Mouse (Mus musculus) kidney, adult 9 months (tissue): ENCODE measurements at regions not wholly inside any gene's neighbourhood (a gene's known extent, or its start where the extent isn't known, plus 50 kb on each side); places are given as distances from the start of the nearest gene placed in this dataset.

Experiments used
- DNase-seq: peaks from one replicate; pipeline ENCODE4 v3.0.0; 2022

DNA sequence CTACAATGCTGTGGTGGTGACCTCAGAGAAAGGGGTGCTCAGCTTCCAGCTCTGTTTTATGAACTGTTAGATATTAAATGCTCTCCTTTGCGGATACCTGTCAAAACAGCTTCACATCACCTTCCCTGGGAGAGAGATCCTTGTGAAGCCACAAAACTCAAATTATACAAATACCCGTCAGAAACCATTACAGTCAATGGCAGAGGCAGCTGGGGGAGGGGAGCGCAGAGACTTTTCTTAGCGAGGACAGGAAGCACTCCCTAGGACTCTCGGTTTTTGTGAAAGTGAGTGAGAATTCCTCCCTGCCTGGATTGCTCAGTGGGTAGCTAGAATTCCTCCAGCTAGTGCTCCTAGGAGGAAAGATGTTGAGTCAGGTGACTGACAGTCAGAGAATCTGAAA, 161.0 kb downstream of the Bmp7 start:
- DNase-seq: no peak

GRCm38 (mm10) chr2:172782686-172783085, 157.4 kb downstream of the Bmp7 start:
- no peak for DNase-seq

DNA sequence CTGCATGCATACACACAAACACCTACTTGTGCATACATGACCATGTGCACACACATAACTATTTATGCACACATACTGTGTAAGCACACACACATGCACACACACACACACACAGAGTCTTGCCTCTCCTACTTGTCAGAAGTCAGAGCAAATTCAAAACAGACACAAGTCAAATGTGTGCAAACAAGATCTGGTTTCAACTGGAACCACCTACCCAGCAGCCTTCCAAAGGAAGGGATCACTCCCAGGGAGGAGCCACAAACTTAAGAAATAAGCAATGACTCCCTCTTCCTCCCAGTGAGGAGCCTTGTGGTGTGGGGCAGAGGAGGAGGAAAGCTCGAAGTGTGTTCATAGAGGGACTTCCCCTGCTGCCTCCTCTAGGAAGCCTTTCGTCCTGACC, 153.8 kb downstream of the Bmp7 start:
- no peak for DNase-seq

- no peak for DNase-seq
Observed at GRCm38 (mm10) chr2:172787203-172787944, 152.7 kb downstream of the Bmp7 start.

DNA sequence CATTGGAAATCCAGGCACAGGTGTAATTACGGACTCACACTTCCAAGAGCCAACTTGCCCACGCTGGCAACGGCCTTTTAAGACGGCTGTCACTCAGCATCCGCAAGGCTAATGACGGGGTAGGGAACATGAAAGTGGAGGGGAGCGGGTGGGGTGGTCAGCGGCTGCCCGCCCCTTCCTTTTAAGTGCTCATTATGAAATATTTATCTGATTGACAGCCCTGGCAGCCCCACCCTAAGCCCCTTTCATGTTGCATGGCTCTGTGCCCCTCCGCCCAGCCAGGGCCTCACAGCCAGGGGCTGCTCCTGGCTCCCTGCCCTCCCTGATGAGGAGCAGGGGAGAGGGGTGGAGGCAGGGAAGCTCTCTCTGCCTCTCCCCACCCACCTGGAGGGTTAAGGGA, 150.9 kb downstream of the Bmp7 start:
- DNase-seq: no peak

DNA sequence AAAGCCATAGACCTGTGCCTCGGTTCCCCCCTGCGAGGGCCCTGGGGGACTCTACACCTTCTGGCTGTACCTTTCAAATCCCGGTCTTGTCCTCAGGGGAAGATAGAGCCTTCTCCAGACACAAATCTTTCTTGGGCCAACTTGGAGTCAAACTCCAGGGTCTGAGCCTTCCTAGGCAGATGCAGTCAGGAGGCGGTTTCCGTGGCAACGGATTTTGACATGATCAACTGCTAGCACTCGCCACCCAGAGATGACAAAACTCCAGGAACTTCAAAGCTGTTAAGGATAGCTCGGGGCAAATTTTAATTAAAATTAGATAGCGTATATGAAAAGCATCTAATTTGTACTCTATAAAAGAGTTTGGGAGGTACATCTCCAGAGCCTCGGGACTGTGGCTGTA, 147.6 kb downstream of the Bmp7 start:
- no peak for DNase-seq

DNA sequence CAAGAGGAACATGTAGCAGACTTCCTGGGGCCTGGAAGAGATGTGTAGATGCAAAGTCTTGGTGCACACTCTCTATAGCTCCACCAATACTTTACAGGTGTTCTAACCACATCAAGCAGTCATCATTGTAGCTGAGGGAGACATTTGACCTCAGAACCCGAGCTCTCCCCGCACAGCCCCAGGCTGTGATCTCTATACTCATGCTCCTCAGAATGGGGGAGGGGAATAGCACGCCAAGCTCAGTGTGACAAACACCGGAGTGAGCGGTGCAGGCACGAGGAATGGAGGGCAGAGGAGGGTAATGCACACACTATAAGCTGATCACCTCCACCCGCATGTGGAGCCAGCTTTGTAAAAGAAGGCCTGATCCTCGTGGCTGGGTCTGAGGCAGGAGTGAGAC, 146.1 kb downstream of the Bmp7 start:
- DNase-seq: no peak

DNA sequence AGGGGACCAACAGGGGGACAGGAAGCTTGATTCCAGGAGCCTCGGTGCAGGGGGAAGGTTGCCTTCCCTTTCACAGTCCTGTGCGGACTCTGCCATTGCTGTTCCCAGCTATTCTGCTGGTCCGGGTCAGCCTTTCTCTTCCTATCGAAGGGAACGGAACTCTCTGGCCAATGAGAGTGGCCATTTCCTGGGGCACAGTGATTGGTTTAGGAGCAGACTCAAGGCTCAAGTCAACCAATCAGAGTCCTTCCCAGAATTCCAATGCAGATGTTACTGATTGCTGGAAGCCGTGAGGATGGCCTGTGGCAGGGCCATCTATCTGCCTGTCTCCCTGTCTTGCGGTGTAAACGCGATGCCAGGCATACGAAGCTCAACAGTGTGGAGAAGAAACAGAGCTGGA, 145.3 kb downstream of the Bmp7 start:
- no peak for DNase-seq

DNA sequence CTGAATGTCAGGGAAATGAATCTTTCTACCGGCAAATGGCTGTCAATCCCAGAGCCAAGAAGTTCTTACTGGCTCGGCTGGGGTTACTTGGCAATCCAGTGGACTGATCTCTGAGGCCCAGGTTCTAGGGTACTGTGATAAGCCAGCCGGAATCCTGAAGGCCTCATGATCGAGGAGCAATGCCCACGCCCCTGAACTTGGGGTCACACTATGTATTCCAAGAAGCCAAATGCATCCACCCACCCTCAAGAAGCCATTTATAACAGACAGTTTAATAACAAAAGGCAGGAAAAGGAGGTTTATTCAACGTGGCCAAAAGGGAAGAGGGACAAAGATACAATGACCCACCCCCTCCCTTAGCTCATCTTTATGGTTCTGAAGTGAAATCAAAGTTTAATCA, 144.0 kb downstream of the Bmp7 start:
- no peak for DNase-seq

DNA sequence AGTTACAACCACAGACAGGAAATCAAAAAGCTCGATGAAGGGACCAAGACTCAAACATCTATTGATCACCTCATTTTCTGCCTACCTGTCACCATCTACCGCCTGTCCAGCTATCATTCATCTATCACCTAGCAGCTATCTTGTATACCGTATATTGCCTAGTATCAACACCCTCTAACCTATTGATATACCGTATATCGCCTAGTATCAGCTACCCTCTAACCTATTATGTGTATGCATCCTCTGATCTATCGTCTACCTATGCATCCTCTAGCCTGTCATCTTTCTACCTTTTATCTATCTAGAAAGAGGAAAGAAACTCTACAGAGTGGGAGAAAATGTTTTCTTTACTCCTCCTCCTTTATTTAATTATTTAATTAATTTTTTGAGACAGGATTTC, 143.2 kb downstream of the Bmp7 start:
- DNase-seq: no peak

DNA sequence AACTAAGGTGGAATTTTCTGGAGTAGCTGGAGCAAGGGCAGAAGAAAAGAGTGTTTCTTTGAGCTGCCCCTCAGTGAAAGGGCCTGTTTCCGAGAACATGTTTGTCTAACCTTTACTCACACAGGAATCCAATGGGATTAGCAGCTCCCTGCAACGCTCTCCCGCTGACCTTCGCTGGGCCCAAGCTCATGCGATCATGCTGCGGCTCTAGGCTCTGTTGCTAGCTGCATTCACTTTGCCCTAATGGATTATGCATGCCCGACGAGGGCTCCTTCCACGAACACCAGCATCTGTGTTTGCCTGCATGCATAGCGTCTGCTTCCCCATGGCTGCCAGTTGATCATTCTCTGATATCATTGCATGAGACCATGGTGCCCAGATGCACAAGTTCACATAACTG, 140.2 kb downstream of the Bmp7 start:
- no peak for DNase-seq

DNA sequence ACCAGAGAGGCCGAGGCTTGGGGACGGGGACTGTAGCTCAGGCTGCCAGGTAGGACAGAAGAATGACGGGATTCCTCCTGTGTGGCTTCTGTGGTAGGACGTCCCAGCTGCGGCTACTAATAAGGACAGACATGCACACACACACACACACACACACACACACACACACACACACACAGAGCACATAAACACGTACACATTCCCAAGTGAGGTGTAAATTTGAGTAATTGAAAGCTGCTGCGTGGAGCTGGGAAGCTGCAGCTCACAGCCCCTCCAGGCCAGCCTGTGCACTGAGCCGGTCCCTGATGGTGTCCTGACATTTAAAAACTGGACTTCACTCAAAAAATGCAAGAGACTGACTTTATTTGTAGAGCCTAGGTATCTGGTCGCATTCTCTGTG, 139.3 kb downstream of the Bmp7 start:
- DNase-seq: no peak

- no peak for DNase-seq
Observed at GRCm38 (mm10) chr2:172801804-172802203, 138.3 kb downstream of the Bmp7 start.

- no peak for DNase-seq
Observed at GRCm38 (mm10) chr2:172807446-172807845, 132.7 kb downstream of the Bmp7 start.

- DNase-seq: no peak
Observed at GRCm38 (mm10) chr2:172809306-172809705, 130.8 kb downstream of the Bmp7 start.

DNA sequence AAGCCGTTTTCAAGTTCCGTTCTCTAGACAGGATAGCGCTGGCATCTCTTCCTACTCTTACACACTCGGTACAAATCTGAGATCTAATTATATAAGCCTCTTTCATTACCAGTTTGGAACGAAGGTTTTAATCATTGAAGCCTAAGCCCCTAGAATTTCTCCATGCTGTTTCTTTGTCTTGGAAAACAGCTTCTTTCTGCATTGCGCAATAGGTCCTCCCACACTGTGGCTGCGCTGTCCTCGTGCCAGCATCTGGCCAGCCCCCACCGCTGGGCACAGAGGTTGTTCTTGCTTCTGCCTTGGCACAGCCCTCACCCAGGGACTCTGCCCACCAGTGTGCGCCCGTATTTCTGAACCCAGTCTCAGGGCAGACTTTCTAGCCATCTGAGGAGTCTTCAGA, 126.8 kb downstream of the Bmp7 start:
- DNase-seq: no peak

GRCm38 (mm10) chr2:172813906-172814305, 126.2 kb downstream of the Bmp7 start:
- no peak for DNase-seq

- no peak for DNase-seq
Observed at GRCm38 (mm10) chr2:172815146-172815545, 125.0 kb downstream of the Bmp7 start.

GRCm38 (mm10) chr2:172817058-172817745, 122.9 kb downstream of the Bmp7 start:
- DNase-seq: no peak
